Mouse (Mus musculus): ENCODE measurements around the gene Hnrnpa3.

- TF ChIP-seq EP300 (IDR thresholded peaks at IDR 0.05; ENCODE audit: low read depth) (no peak), CTCF (IDR thresholded peaks at IDR 0.05; ENCODE audit: low read depth) (no peak)
Observed at GRCm38 (mm10) chr2:75645251-75645650, 13.8 kb upstream of the Hnrnpa3 start.

Data from liver, postnatal 0 days (tissue).